Mouse (Mus musculus): ENCODE measurements at regions not wholly inside any gene's neighbourhood (a gene's known extent, or its start where the extent isn't known, plus 50 kb on each side); places are given as distances from the start of the nearest gene placed in this dataset.

DNA sequence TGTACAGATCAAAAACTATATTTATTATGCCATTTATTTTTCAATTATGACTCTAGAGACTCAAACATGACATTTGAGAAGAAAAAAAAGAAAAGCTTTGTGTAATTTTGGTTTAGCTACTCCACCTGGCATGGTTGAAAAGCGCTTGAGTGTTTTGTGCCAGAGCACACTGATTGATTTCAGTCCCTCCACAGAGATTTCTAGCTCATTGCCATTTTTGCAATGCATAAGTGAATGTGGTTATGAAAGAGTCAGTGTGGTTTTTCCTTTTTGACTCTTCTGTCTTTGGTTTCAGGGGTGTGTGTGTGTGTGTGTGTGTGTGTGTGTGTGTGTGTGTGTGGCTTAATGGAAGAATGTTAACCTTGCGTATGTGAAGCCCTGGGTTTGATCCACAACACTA lies 113.6 kb upstream of the Tmc3 start:
- Histone ChIP-seq H3ac (ENCODE audit: control insufficient read depth, insufficient read length, low read depth) (no peak overlapping the region), H3K4me3 (ENCODE audit: insufficient read depth, poor library complexity, severe bottlenecking) (no peak overlapping the region), H3K79me2 (ENCODE audit: control insufficient read depth, insufficient read depth) (no peaks in the 10 kb centered on the region), H3K36me3 (ENCODE audit: control insufficient read depth, insufficient read depth) (no peaks in the 10 kb centered on the region), H3K79me3 (ENCODE audit: low read depth) (no peaks in the 10 kb centered on the region), H3K27me3 (ENCODE audit: control insufficient read depth, insufficient read depth, insufficient read length) (no peaks in the 10 kb centered on the region)
- TF ChIP-seq USF1 (IDR thresholded peaks at IDR 0.05; ENCODE audit: low read depth) (no peak), CEBPB (IDR thresholded peaks at IDR 0.05; ENCODE audit: low read depth) (no peak), MYOG (IDR thresholded peaks at IDR 0.05; ENCODE audit: control insufficient read depth, extremely low read depth, insufficient read length) (no peak), MYOD1 (IDR thresholded peaks at IDR 0.05; ENCODE audit: control insufficient read depth, insufficient read length, low read depth) (no peak), CTCF (IDR thresholded peaks at IDR 0.05; ENCODE audit: control insufficient read depth, insufficient read depth, insufficient read length) (no peak), MAX (IDR thresholded peaks at IDR 0.05) (no peak), FOSL1 (IDR thresholded peaks at IDR 0.05; ENCODE audit: insufficient read depth, low read length, poor library complexity, severe bottlenecking) (no peak)

DNA sequence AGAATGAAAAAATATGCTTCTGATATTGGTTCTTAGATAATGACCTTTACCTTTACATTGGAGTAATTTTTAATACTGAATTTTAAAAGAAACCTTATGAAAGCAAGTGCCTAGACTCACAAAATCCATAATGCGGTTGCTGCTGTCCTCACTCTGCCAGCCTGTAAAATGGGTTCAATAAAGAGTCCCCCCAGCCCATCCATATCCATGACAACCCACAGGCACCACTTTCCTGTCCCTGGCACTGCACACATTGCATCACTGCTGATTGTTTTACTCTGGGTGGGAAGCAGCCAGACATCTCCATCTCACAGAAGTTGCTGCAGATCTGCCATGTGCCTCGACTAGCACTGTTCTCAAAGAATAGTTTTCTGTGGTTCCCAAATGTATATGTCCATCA lies 110.3 kb upstream of the Tmc3 start:
- Histone ChIP-seq H3K79me3 (ENCODE audit: low read depth) (no peaks in the 10 kb centered on the region), H3K79me2 (ENCODE audit: control insufficient read depth, insufficient read depth) (no peaks in the 10 kb centered on the region), H3K27me3 (ENCODE audit: control insufficient read depth, insufficient read depth, insufficient read length) (no peaks in the 10 kb centered on the region), H3K4me3 (ENCODE audit: insufficient read depth, poor library complexity, severe bottlenecking) (no peak overlapping the region), H3ac (ENCODE audit: control insufficient read depth, insufficient read length, low read depth) (no peak overlapping the region), H3K36me3 (ENCODE audit: control insufficient read depth, insufficient read depth) (no peaks in the 10 kb centered on the region)
- no peak for TF ChIP-seq CTCF (IDR thresholded peaks at IDR 0.05; ENCODE audit: control insufficient read depth, insufficient read depth, insufficient read length)
- no peak for TF ChIP-seq MAX (IDR thresholded peaks at IDR 0.05)
- TF ChIP-seq MYOD1 (IDR thresholded peaks at IDR 0.05; ENCODE audit: control insufficient read depth, insufficient read length, low read depth) = no peak
- TF ChIP-seq CEBPB (IDR thresholded peaks at IDR 0.05; ENCODE audit: low read depth) = no peak
- TF ChIP-seq USF1 (IDR thresholded peaks at IDR 0.05; ENCODE audit: low read depth) = no peak
- no peak for TF ChIP-seq FOSL1 (IDR thresholded peaks at IDR 0.05; ENCODE audit: insufficient read depth, low read length, poor library complexity, severe bottlenecking)
- TF ChIP-seq MYOG (IDR thresholded peaks at IDR 0.05; ENCODE audit: control insufficient read depth, extremely low read depth, insufficient read length) = no peak

DNA sequence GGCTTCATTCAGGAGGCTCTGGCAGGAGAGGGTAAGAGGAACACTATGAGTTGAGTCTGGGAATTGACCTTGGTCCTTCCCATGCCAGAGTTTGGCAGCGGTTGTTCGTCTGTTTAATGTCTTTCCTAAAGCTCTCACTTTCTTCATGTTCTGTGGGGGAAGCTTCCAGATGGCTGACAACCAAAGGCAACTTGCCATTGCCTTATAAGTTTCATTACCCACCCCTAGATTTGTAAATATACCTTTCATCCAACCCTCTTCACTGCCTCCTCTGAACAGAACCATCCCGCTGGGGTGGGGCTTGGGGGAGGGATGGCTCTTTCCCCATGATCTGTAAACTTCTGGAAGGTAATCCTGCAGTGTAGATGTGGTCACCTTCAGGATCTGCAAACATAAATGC lies 109.7 kb upstream of the Tmc3 start:
- Histone ChIP-seq H3ac (ENCODE audit: control insufficient read depth, insufficient read length, low read depth) (no peak overlapping the region), H3K4me3 (ENCODE audit: insufficient read depth, poor library complexity, severe bottlenecking) (no peak overlapping the region), H3K36me3 (ENCODE audit: control insufficient read depth, insufficient read depth) (no peaks in the 10 kb centered on the region), H3K79me3 (ENCODE audit: low read depth) (no peaks in the 10 kb centered on the region), H3K79me2 (ENCODE audit: control insufficient read depth, insufficient read depth) (no peaks in the 10 kb centered on the region), H3K27me3 (ENCODE audit: control insufficient read depth, insufficient read depth, insufficient read length) (no peaks in the 10 kb centered on the region)
- no peak for TF ChIP-seq USF1 (IDR thresholded peaks at IDR 0.05; ENCODE audit: low read depth)
- no peak for TF ChIP-seq MYOG (IDR thresholded peaks at IDR 0.05; ENCODE audit: control insufficient read depth, extremely low read depth, insufficient read length)
- TF ChIP-seq FOSL1 (IDR thresholded peaks at IDR 0.05; ENCODE audit: insufficient read depth, low read length, poor library complexity, severe bottlenecking) = no peak
- no peak for TF ChIP-seq MAX (IDR thresholded peaks at IDR 0.05)
- no peak for TF ChIP-seq CTCF (IDR thresholded peaks at IDR 0.05; ENCODE audit: control insufficient read depth, insufficient read depth, insufficient read length)
- TF ChIP-seq MYOD1 (IDR thresholded peaks at IDR 0.05; ENCODE audit: control insufficient read depth, insufficient read length, low read depth) = no peak

DNA sequence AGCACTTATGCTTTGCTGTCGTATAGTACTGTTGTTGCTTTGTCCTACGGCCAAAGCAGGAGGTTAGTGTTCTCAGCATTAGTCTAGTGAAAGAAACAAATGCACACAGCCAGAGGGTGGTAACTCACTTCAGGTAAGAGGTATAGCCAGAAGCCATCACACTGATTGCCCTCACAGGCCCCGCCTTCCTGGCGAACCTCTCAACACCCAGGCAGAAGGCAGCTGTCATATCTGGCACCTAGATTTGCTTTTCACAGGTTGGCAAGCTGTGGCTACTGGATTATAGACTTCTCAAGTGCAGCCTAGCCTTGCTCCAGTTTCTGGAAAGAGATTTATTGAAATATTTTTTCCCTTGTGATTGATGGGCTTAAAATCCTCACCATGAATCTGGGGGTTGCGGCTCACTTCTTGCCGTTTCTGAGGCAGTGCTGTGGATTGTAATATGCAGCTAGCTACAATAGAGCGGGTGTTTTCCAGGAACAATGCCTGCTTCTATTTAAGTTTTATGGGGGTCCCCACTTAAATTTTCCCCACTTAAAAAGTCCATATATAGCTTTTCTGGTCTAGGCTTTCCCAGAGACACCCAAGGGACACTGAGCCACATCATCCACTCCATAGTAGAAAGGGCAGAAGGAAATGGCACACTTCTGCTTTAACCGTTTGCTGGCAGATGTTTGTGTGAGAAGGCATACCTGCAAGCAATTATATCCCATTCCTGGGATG lies 109.1 kb upstream of the Tmc3 start:
- TF ChIP-seq CEBPB (IDR thresholded peaks at IDR 0.05; ENCODE audit: low read depth) (no peak), MYOG (IDR thresholded peaks at IDR 0.05; ENCODE audit: control insufficient read depth, extremely low read depth, insufficient read length) (no peak), FOSL1 (IDR thresholded peaks at IDR 0.05; ENCODE audit: insufficient read depth, low read length, poor library complexity, severe bottlenecking) (no peak), CTCF (IDR thresholded peaks at IDR 0.05; ENCODE audit: control insufficient read depth, insufficient read depth, insufficient read length) (no peak), USF1 (IDR thresholded peaks at IDR 0.05; ENCODE audit: low read depth) (no peak), MAX (IDR thresholded peaks at IDR 0.05) (no peak), MYOD1 (IDR thresholded peaks at IDR 0.05; ENCODE audit: control insufficient read depth, insufficient read length, low read depth) (no peak)
- Histone ChIP-seq H3ac (ENCODE audit: control insufficient read depth, insufficient read length, low read depth) (no peak overlapping the region), H3K4me3 (ENCODE audit: insufficient read depth, poor library complexity, severe bottlenecking) (no peak overlapping the region), H3K36me3 (ENCODE audit: control insufficient read depth, insufficient read depth) (no peaks in the 10 kb centered on the region), H3K27me3 (ENCODE audit: control insufficient read depth, insufficient read depth, insufficient read length) (no peaks in the 10 kb centered on the region), H3K79me2 (ENCODE audit: control insufficient read depth, insufficient read depth) (no peaks in the 10 kb centered on the region), H3K79me3 (ENCODE audit: low read depth) (no peaks in the 10 kb centered on the region)

DNA sequence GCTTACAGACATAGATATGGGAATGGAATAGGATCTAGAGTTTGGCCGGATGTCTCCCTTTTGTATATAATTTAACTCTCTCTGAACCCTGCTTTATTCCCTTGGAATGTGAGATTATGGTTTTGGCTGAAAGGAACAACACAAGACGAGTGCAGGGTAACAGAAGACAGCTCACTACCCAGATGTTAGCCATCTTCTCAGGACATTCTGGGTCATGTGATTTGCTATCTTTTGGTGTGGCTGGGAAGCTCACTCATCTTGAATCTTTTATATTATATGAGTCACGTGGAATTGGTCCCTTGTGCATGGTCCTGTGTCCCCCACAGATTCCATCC lies 108.6 kb upstream of the Tmc3 start:
- H3K4me3 ChIP-seq (ENCODE audit: insufficient read depth, poor library complexity, severe bottlenecking) = no peak overlapping the region
- H3K36me3 ChIP-seq (ENCODE audit: control insufficient read depth, insufficient read depth) = no peaks in the 10 kb centered on the region
- no peaks in the 10 kb centered on the region for H3K27me3 ChIP-seq (ENCODE audit: control insufficient read depth, insufficient read depth, insufficient read length)
- H3ac ChIP-seq (ENCODE audit: control insufficient read depth, insufficient read length, low read depth) = no peak overlapping the region
- TF ChIP-seq CEBPB (IDR thresholded peaks at IDR 0.05; ENCODE audit: low read depth) = no peak
- TF ChIP-seq CTCF (IDR thresholded peaks at IDR 0.05; ENCODE audit: control insufficient read depth, insufficient read depth, insufficient read length) = no peak
- TF ChIP-seq MYOD1 (IDR thresholded peaks at IDR 0.05; ENCODE audit: control insufficient read depth, insufficient read length, low read depth) = no peak
- TF ChIP-seq USF1 (IDR thresholded peaks at IDR 0.05; ENCODE audit: low read depth) = no peak
- no peak for TF ChIP-seq MAX (IDR thresholded peaks at IDR 0.05)
- TF ChIP-seq FOSL1 (IDR thresholded peaks at IDR 0.05; ENCODE audit: insufficient read depth, low read length, poor library complexity, severe bottlenecking) = no peak
- TF ChIP-seq MYOG (IDR thresholded peaks at IDR 0.05; ENCODE audit: control insufficient read depth, extremely low read depth, insufficient read length) = no peak
- H3K79me2 ChIP-seq (ENCODE audit: control insufficient read depth, insufficient read depth) = no peaks in the 10 kb centered on the region
- no peaks in the 10 kb centered on the region for H3K79me3 ChIP-seq (ENCODE audit: low read depth)

Data from C2C12 (cell line).